Mouse (Mus musculus): ENCODE measurements around the gene Gm49396. TPM values are rescaled to one million over a fixed set of nuclear protein-coding genes. Genes with fewer than 3 reads are reported as not detected.

Gene Gm49396
- polyA plus RNA-seq, 1 experiment from 2014 or later = 18.9 TPM

DNA sequence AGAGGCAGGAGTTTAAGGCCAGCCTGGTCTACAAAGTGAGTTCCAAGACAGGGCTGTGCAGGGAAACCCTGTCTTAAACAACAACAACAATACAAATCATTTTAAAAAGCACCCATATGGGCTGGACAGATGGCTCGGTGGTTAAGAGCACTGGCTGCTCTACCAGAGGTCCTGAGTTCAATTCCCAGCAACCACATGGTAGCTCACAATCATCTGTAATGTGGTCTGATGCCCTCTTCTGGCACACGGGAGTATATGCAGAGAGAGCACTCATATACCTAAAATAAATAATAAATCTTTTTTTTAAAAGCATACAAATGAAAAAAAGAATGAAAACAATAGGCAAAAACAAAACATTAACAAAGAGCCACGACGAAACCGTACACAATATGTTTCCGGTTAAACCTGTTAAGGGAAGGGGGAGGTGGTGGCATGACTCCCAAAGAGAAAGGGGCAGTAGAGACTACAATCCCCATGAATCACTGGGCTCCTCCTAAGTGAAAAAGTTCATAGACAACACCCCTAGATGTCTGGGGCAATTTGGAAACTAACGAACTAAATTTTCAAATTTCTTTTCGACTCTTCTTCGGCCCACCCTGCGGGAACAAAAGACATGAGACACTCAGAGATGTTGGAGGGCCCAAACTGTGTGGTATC lies 11.6 kb upstream of the Gm49396 start:
- H3K27ac ChIP-seq (ENCODE audit: low read length) = peak overlapping the region; percentile 99
- H3K4me2 ChIP-seq (replicated peaks; ENCODE audit: low read depth, low read length) = peak overlapping the region; percentile 95
- H3K4me3 ChIP-seq (ENCODE audit: low read length) = peak overlapping the region; percentile 76
- H3K36me3 ChIP-seq (ENCODE audit: insufficient read depth, low read length) = peaks cover 37% of the 10 kb centered on the region
- no peaks in the 10 kb centered on the region for H3K27me3 ChIP-seq (ENCODE audit: insufficient read depth, low read length)
- H3K9ac ChIP-seq (replicated peaks; ENCODE audit: low read length) = peak overlapping the region; percentile 87
- 3% methylated on average over 10 of the region's 10 CpGs for WGBS
- H3K4me1 ChIP-seq (ENCODE audit: insufficient read depth, low read length) = peaks cover 21% of the 10 kb centered on the region
- ATAC-seq (ENCODE audit: low FRiP score, low TSS enrichment) = peak; percentile 66
- H3K9me3 ChIP-seq (ENCODE audit: low read length) = no peaks in the 10 kb centered on the region

DNA sequence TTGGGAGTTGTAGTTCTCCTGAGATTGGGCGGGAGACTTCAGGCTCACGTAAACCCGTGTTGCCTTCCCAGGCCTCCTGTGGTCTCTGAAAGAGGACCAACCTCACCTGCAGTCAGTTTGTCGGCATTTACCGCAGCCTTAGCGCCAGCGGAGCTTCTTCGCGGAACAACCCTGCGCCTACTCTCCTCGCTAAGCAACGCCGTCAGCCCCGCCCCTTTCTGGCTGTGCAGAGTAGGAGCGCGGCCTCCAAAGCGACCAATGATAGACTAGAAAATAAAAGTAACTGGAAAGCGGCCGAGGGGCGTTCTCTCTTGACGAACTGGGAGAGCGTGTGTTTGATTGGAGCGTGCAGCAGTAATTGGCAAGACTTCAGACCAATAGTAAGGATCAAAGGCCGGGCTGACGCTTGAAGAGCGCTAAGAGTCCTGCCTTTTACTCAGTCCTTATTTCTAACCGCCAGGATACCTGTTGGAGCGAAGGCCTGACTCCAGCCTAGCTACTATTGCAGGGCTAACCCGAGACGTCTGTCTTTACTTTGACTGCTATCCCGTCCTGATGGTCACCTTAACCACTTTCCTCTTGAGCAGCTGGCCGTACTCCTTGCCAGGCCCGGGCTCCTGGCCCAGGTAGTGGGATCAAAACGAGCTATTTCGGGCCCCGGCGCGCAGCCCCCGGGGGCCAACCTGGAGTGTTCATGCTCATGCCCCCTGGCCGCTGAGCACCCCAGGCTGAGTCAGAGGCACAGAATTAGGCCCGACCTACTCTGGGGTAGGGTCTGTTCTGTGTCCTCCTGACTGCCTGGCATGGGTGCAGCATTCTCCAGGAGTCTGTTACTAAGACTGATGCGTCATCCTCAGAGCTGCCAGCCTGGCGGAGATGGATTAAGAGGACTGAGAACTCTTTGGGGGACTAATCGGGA lies 10.8 kb upstream of the Gm49396 start, which contains the start of the genes Hspb6 and Proser3:
Gene Hspb6 (plus strand): TSS at position 77 of the 919 bp plus-strand sequence.
Gene Proser3 (minus strand): TSS at position 198 of the 919 bp plus-strand sequence.
- Histone ChIP-seq H3K27me3 (ENCODE audit: insufficient read depth, low read length) (no peaks in the 10 kb centered on the region), H3K4me1 (ENCODE audit: insufficient read depth, low read length) (peaks cover 21% of the 10 kb centered on the region), H3K9ac (replicated peaks; ENCODE audit: low read length) (peak within 1 kb of the TSS; percentile 87), H3K9me3 (ENCODE audit: low read length) (no peaks in the 10 kb centered on the region), H3K36me3 (ENCODE audit: insufficient read depth, low read length) (peaks cover 39% of the 10 kb centered on the region), H3K4me2 (replicated peaks; ENCODE audit: low read depth, low read length) (peak within 1 kb of the TSS; percentile 95), H3K27ac (ENCODE audit: low read length) (peak within 1 kb of the TSS; percentile 99), H3K4me3 (ENCODE audit: low read length) (peak within 1 kb of the TSS; percentile 76)
- WGBS = 1% methylated on average over 44 of the region's 44 CpGs
- ATAC-seq (ENCODE audit: low FRiP score, low TSS enrichment) = peak; percentile 95

GRCm38 (mm10) chr7:30553021-30553589 lies 10.0 kb upstream of the Gm49396 start:
- Histone ChIP-seq H3K9ac (replicated peaks; ENCODE audit: low read length) (peak overlapping the region; percentile 84), H3K27ac (ENCODE audit: low read length) (peak overlapping the region; percentile 99), H3K4me2 (replicated peaks; ENCODE audit: low read depth, low read length) (peak overlapping the region; percentile 95), H3K9me3 (ENCODE audit: low read length) (no peaks in the 10 kb centered on the region), H3K4me3 (ENCODE audit: low read length) (peak overlapping the region; percentile 76), H3K4me1 (ENCODE audit: insufficient read depth, low read length) (peaks cover 25% of the 10 kb centered on the region), H3K36me3 (ENCODE audit: insufficient read depth, low read length) (peaks cover 36% of the 10 kb centered on the region), H3K27me3 (ENCODE audit: insufficient read depth, low read length) (no peaks in the 10 kb centered on the region)
- 2% methylated on average over 23 of the region's 23 CpGs for WGBS
- peak; percentile 23; the same call in 1 of the 2 replicates for ATAC-seq (ENCODE audit: low FRiP score, low TSS enrichment)

DNA sequence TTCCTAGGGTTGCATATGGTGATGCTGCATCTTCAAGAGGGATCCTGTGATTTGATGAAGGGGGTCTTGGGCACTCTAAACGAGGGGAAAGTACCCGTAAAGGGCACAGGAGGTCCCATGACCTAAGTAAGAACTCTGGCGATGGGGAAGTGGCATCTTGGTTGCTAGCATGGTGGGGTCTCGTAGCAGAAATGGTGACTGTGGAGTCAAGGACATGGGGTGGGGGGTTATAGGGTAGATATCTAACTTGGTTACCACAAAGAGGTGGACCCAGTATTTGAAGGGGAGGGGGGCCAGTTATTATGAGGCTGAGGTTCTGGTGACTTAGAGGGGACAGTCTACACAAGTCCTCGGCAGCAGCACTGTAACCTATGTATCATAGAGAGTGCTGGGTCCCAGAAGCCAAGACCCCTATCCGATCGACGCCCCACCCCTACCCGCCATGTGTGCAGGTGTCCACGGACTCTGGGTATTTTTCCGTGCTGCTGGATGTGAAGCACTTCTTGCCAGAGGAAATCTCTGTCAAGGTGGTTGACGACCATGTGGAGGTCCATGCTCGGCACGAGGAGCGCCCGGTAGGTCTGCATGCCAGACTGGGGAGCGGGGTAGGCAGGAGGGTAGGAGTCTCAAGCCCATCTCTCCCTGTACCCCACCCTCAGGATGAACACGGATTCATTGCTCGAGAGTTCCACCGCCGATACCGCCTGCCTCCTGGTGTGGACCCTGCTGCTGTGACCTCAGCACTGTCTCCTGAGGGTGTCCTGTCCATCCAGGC lies 9.1 kb upstream of the Gm49396 start:
- 83% methylated on average over 22 of the region's 22 CpGs for WGBS
- H3K36me3 ChIP-seq (ENCODE audit: insufficient read depth, low read length) = peaks cover 34% of the 10 kb centered on the region

GRCm38 (mm10) chr7:30556894-30557536 lies 6.1 kb upstream of the Gm49396 start:
- ATAC-seq (ENCODE audit: low FRiP score, low TSS enrichment) = no peak
- WGBS = 93% methylated on average over 18 of the region's 18 CpGs

More for the DNA sequence above, 9.1 kb upstream of the Gm49396 start:
- peak overlapping the region; percentile 76 for H3K4me3 ChIP-seq (ENCODE audit: low read length)
- H3K27ac ChIP-seq (ENCODE audit: low read length) = no peak overlapping the region
- H3K27me3 ChIP-seq (ENCODE audit: insufficient read depth, low read length) = no peaks in the 10 kb centered on the region
- H3K4me2 ChIP-seq (replicated peaks; ENCODE audit: low read depth, low read length) = peak overlapping the region; percentile 95
- ATAC-seq (ENCODE audit: low FRiP score, low TSS enrichment) = no peak
- H3K9me3 ChIP-seq (ENCODE audit: low read length) = no peaks in the 10 kb centered on the region
- peaks cover 34% of the 10 kb centered on the region for H3K4me1 ChIP-seq (ENCODE audit: insufficient read depth, low read length)
- H3K9ac ChIP-seq (replicated peaks; ENCODE audit: low read length) = peak overlapping the region; percentile 84; the same call in 1 of the 2 replicates

GRCm38 (mm10) chr7:30557901-30558514 lies 5.1 kb upstream of the Gm49396 start:
- H3K27me3 ChIP-seq (ENCODE audit: insufficient read depth, low read length) = no peaks in the 10 kb centered on the region
- peaks cover 21% of the 10 kb centered on the region for H3K4me1 ChIP-seq (ENCODE audit: insufficient read depth, low read length)
- no peak for ATAC-seq (ENCODE audit: low FRiP score, low TSS enrichment)
- H3K4me2 ChIP-seq (replicated peaks; ENCODE audit: low read depth, low read length) = peak overlapping the region; percentile 96
- H3K4me3 ChIP-seq (ENCODE audit: low read length) = peak overlapping the region; percentile 81
- H3K9me3 ChIP-seq (ENCODE audit: low read length) = no peaks in the 10 kb centered on the region
- peaks cover 31% of the 10 kb centered on the region for H3K36me3 ChIP-seq (ENCODE audit: insufficient read depth, low read length)
- peak overlapping the region; percentile 83 for H3K9ac ChIP-seq (replicated peaks; ENCODE audit: low read length)
- no peak overlapping the region for H3K27ac ChIP-seq (ENCODE audit: low read length)
- 84% methylated on average over 13 of the region's 13 CpGs for WGBS

More at GRCm38 (mm10) chr7:30556894-30557536, 6.1 kb upstream of the Gm49396 start:
- H3K9ac ChIP-seq (replicated peaks; ENCODE audit: low read length) = no peak overlapping the region
- no peak overlapping the region for H3K4me2 ChIP-seq (replicated peaks; ENCODE audit: low read depth, low read length)
- H3K27ac ChIP-seq (ENCODE audit: low read length) = no peak overlapping the region
- H3K9me3 ChIP-seq (ENCODE audit: low read length) = no peaks in the 10 kb centered on the region
- H3K4me1 ChIP-seq (ENCODE audit: insufficient read depth, low read length) = peaks cover 26% of the 10 kb centered on the region
- peaks cover 31% of the 10 kb centered on the region for H3K36me3 ChIP-seq (ENCODE audit: insufficient read depth, low read length)
- H3K4me3 ChIP-seq (ENCODE audit: low read length) = no peak overlapping the region
- no peaks in the 10 kb centered on the region for H3K27me3 ChIP-seq (ENCODE audit: insufficient read depth, low read length)

- 13% methylated on average over 12 of the region's 12 CpGs for WGBS
- ATAC-seq (ENCODE audit: low FRiP score, low TSS enrichment) = no peak
- peaks cover 31% of the 10 kb centered on the region for H3K36me3 ChIP-seq (ENCODE audit: insufficient read depth, low read length)
- H3K27me3 ChIP-seq (ENCODE audit: insufficient read depth, low read length) = no peaks in the 10 kb centered on the region
- H3K4me3 ChIP-seq (ENCODE audit: low read length) = peak overlapping the region; percentile 81
- peak overlapping the region; percentile 96 for H3K4me2 ChIP-seq (replicated peaks; ENCODE audit: low read depth, low read length)
- no peaks in the 10 kb centered on the region for H3K9me3 ChIP-seq (ENCODE audit: low read length)
- H3K9ac ChIP-seq (replicated peaks; ENCODE audit: low read length) = peak overlapping the region; percentile 83
- peak overlapping the region; percentile 17; the same call in 1 of the 2 replicates for H3K27ac ChIP-seq (ENCODE audit: low read length)
- H3K4me1 ChIP-seq (ENCODE audit: insufficient read depth, low read length) = peaks cover 14% of the 10 kb centered on the region
Observed at GRCm38 (mm10) chr7:30558656-30559442, 4.3 kb upstream of the Gm49396 start.

DNA sequence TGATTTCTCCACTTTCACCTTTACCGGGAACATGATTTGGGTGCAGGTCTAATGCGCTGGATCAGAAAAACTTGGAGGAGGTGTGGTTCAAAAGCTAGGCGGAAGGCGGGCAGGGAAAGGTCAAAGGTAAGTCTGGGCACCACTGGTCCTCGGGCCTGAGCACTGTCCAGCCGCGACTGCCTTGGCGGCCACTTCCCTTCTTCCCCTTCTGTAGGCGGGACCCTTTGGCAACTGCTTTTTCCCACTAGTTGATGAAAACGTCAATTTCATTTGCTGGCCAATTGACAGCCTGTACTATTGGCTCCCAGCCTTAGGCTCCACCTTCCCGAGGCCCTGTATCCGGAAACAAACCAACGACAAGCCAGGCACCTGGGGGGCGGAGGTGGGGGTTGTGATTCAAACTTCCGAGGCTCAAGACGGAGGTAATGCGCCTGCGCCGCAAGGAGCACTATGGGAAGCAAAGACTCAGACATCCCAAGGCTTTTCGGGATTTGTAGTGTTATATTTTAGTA lies 3.6 kb upstream of the Gm49396 start, which contains the start of gene Lin37:
Gene Lin37 (minus strand): TSS at position 396 of the 512 bp plus-strand sequence.
- H3K9me3 ChIP-seq (ENCODE audit: low read length) = no peaks in the 10 kb centered on the region
- peak; percentile 89 for ATAC-seq (ENCODE audit: low FRiP score, low TSS enrichment)
- H3K9ac ChIP-seq (replicated peaks; ENCODE audit: low read length) = peak within 1 kb of the TSS; percentile 83
- no peaks in the 10 kb centered on the region for H3K27me3 ChIP-seq (ENCODE audit: insufficient read depth, low read length)
- peak within 1 kb of the TSS; percentile 96 for H3K4me2 ChIP-seq (replicated peaks; ENCODE audit: low read depth, low read length)
- H3K4me1 ChIP-seq (ENCODE audit: insufficient read depth, low read length) = peaks cover 19% of the 10 kb centered on the region
- peaks cover 25% of the 10 kb centered on the region for H3K36me3 ChIP-seq (ENCODE audit: insufficient read depth, low read length)
- WGBS = under 1% methylated on average over 20 of the region's 20 CpGs
- H3K4me3 ChIP-seq (ENCODE audit: low read length) = peak within 1 kb of the TSS; percentile 81
- peak within 1 kb of the TSS; percentile 48 for H3K27ac ChIP-seq (ENCODE audit: low read length)

All from kidney, embryonic 16.5 days (tissue).